Mouse (Mus musculus) activated CD4-positive, CD25-positive, alpha-beta regulatory T cell (primary cell): ENCODE results near the gene Themis2. TPM values are rescaled to one million over a fixed set of nuclear protein-coding genes. Genes with fewer than 3 reads are reported as not detected.

Experiments used
- polyA plus RNA-seq, 2 experiments: library from polyadenylated mRNA; unstranded; fragments of 100-300 nt; shearing (Covaris generic); gene quantifications; one replicate each; pipeline ENCODE4 v1.2.1; 2017

Themis2 gene
- polyA plus RNA-seq = 1 to 10 TPM; 4.6 to 8.2 TPM

GRCm38 (mm10) chr4:132796196-132796886 lies at the start of gene Themis2:
Gene Themis2, minus strand, starts transcription at chr4:132796387.

GRCm38 (mm10) chr4:132842970-132843704 lies 47.0 kb upstream of the Themis2 start, which contains the start of gene Ppp1r8:
Gene Ppp1r8, minus strand, starts transcription at chr4:132843169.

GRCm38 (mm10) chr4:132767914-132768876 lies 28.0 kb downstream of the Themis2 start, which contains the start of gene Rpa2:
Gene Rpa2, plus strand, starts transcription at chr4:132768332.

DNA sequence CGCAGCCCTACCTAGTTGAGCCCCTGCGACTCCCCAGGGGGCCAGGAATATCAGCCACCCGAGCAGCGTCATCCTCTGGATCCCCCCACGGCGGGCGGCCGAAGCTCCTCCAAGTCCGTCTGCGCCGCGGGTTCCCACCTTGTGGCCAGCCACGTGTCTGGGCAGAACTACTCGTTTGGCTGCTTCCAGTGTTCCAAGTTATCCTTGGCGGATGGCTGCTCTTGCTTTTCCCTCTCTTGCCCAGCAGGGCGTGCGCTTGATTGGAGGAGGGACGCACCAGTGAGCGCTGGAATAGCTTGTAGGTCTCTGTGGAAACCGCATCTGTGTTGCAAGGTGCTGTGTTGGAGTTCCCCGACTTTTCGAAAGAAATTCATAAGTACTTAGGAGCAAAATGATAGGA lies 39.2 kb downstream of the Themis2 start, which contains the start of gene Smpdl3b:
TSS of gene Smpdl3b (minus strand) at position 279 of the 400 bp plus-strand sequence.

DNA sequence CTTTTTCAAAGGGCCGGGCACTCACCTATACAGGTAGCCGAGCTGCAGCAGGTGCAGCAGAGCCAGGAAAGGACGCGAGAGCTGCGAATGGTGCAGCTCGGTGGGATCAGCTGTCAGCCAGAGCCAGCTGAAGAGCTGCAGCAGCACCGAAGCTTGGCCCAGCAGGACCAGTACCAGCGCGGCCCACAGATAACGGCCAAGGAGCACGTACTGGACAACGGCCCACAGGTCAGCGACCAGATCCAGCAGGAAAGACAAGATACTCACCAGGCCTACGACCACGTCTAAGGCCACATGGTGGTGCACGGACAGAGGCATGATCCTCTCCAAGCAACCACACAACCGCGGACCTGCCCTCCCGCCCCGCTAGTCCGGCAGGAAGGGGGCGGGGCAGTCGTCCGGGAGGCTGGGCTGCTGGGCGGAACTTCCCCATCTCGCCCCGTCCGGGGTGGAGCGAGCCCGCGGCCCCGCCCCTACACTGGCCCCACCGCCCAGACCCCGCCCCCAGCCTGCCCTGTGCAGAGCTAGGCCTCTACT lies 64.0 kb downstream of the Themis2 start, which contains the start of gene Xkr8:
TSS of gene Xkr8 (minus strand) at position 399 of the 537 bp plus-strand sequence.

Other genes starting within 250 kb of the Themis2 start
- 1 to 10 TPM in 1 of 2 experiments, under 1 TPM in 1; 0.23 to 1.5 TPM for gene Ptafr, start 232.3 kb downstream of the Themis2 start, polyA plus RNA-seq
- gene Eya3, start 157.4 kb downstream of the Themis2 start, polyA plus RNA-seq = 10 to 100 TPM; 23.2 to 39.6 TPM
- 1 to 10 TPM; 3.4 to 4.8 TPM for gene Xkr8, start 63.8 kb downstream of the Themis2 start, polyA plus RNA-seq
- gene Smpdl3b, start 39.1 kb downstream of the Themis2 start, polyA plus RNA-seq = 1 to 10 TPM; 4.3 to 5.4 TPM
- gene Rpa2, start 28.1 kb downstream of the Themis2 start, polyA plus RNA-seq = 10 to 100 TPM; 69.5 to 84.9 TPM
- gene Ppp1r8, start 46.8 kb upstream of the Themis2 start, polyA plus RNA-seq = 10 to 100 TPM; 57.2 to 58.3 TPM
- 10 to 100 TPM; 31.3 to 33.0 TPM for gene Stx12, start 88.1 kb upstream of the Themis2 start, polyA plus RNA-seq
- gene Fam76a, start 126.2 kb upstream of the Themis2 start, polyA plus RNA-seq = 10 to 100 TPM; 31.4 to 33.3 TPM
- 1 to 10 TPM; 1.2 to 4.9 TPM for gene Fgr, start 177.7 kb upstream of the Themis2 start, polyA plus RNA-seq
- 1 to 10 TPM; 4.0 to 4.3 TPM for gene Ahdc1, start 214.9 kb upstream of the Themis2 start, polyA plus RNA-seq